Mouse (Mus musculus) brain, embryonic 14.5 days (tissue): Measurements from ENCODE around the gene Apeh. TPM values are rescaled to one million over a fixed set of nuclear protein-coding genes. Genes with fewer than 3 reads are reported as not detected.
A peak's percentile ranks its signal among the peaks of the same experiment; 100 is the strongest.

ENCODE experiments used
- DNase-seq: peaks from one replicate; pipeline ENCODE4 v3.0.0-alpha.2; 2011; ENCODE audit warnings: low read depth
- CTCF ChIP-seq: fragments of 200-500 bp; IDR thresholded peaks from 2 replicates; pipeline ENCODE4 v1.5.1; 2012; ENCODE audit warnings: inconsistent platforms, mild to moderate bottlenecking, moderate library complexity, borderline replicate concordance; ENCODE audit not compliant: insufficient read depth, insufficient read length; ENCODE audit errors: extremely low read depth
- POLR2A ChIP-seq: fragments of 200-500 bp; IDR thresholded peaks from 2 replicates; pipeline ENCODE4 v1.6.1; 2012; ENCODE audit warnings: mild to moderate bottlenecking, inconsistent platforms, borderline replicate concordance; ENCODE audit not compliant: poor library complexity, insufficient read depth, insufficient read length, severe bottlenecking; ENCODE audit errors: extremely low read depth
- polyA plus RNA-seq: library from polyadenylated mRNA; depleted of rRNA; stranded (reverse); fragments of >200 nt; gene quantifications from 2 replicates; pipeline ENCODE4 v1.2.3, GENCODE M21; 2012; rRNA removed

Apeh gene
- polyA plus RNA-seq, 1 experiment = 65.1 TPM

- no peak for TF ChIP-seq POLR2A
- no peak for TF ChIP-seq CTCF
- DNase-seq = no peak
Observed at GRCm38 (mm10) chr9:108047601-108048565, 46.5 kb downstream of the Apeh start.

DNA sequence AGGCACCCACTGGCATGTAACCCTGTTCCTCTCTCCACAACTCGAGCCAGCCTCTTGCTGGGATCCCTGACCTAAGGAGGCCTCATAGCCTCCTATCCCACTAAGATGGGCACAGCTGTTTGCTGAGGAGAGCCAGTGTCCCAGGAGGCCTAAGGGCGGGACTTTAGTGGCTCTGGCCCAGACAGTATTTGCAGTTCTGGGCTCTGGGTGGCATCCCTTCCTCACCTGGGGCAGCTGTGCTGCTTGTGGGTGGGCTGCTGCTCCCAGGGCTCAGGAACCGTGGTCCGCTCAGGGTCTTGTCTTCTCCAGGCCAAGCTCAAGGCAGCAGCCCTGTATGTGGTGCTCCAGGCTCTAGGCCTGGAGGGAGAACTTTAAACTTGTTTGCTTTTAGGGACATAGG, 47.8 kb downstream of the Apeh start:
- no peak for TF ChIP-seq POLR2A
- no peak for TF ChIP-seq CTCF
- no peak for DNase-seq

DNA sequence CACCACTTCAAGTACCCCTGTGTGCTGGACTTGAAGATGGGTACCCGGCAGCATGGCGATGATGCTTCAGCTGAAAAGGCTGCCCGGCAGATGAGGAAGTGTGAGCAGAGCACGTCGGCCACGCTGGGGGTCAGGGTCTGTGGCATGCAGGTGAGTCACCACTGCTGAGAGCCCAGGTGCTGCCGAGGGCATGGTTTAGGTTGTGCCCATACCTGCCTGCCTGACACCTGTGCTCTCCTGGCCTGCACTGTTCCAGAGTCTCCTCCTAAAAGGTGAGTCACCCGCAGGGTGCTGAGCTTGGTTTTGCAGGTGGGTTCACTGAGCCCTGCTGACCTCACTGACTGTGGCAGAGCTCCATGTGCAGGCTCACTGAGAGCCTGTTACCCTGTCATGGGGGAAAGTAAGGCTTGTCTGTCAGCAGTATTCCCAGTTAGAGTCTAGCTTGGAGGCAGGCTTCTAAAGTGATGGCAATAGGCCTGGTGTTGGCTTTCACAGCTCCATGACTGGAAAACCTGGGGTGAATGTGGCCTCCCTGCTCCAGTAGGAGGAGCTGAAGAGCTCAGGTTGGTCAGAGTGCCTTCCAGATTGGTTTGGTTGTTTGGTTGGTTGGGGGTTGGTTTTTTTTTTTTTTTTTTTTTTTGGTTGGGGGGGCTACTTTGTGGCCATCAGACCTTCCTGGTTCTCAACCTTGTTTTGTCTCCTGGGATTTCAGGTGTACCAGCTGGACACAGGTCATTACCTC, 49.5 kb downstream of the Apeh start:
- no peak for DNase-seq
- TF ChIP-seq POLR2A (no peak), CTCF (peak; percentile 24; the same call in 1 of the 2 replicates)

Other genes with a start within 250 kb of the Apeh start
- 82.3 and 90.4 TPM in 2 replicates for gene Rbm6, start 221.4 kb downstream of the Apeh start, polyA plus RNA-seq
- 31.5 and 37.2 TPM in 2 replicates for gene Mon1a, start 206.5 kb downstream of the Apeh start, polyA plus RNA-seq
- 4.2 and 6.5 TPM in 2 replicates for gene Mst1r, start 187.7 kb downstream of the Apeh start, polyA plus RNA-seq
- gene Actl11, start 166.1 kb downstream of the Apeh start, polyA plus RNA-seq = not detected in 2 replicates
- 40.3 and 70.1 TPM in 2 replicates for gene Camkv, start 158.9 kb downstream of the Apeh start, polyA plus RNA-seq
- 6.9 and 7.8 TPM in 2 replicates for gene Traip, start 144.5 kb downstream of the Apeh start, polyA plus RNA-seq
- gene Uba7, start 119.1 kb downstream of the Apeh start, polyA plus RNA-seq = 4.3 and 5.8 TPM in 2 replicates
- 1.3 and 1.7 TPM in 2 replicates for gene Gm20661, start 111.5 kb downstream of the Apeh start, polyA plus RNA-seq
- gene Inka1, start 108.7 kb downstream of the Apeh start, polyA plus RNA-seq = 13.3 and 14.6 TPM in 2 replicates
- 6.1 and 6.7 TPM in 2 replicates for gene Cdhr4, start 102.1 kb downstream of the Apeh start, polyA plus RNA-seq
- 2.3 and 4.5 TPM in 2 replicates for gene Gm20662, start 98.3 kb downstream of the Apeh start, polyA plus RNA-seq
- gene Ip6k1, start 92.1 kb downstream of the Apeh start, polyA plus RNA-seq = 163 and 198 TPM in 2 replicates
- 15.7 and 16.8 TPM in 2 replicates for gene Gmppb, start 45.4 kb downstream of the Apeh start, polyA plus RNA-seq
- 3.6 and 4.0 TPM in 2 replicates for gene Amigo3, start 41.4 kb downstream of the Apeh start, polyA plus RNA-seq
- 0.08 and 0.10 TPM in 2 replicates for gene Mst1, start 14.2 kb downstream of the Apeh start, polyA plus RNA-seq
- gene Rnf123, start 11.3 kb downstream of the Apeh start, polyA plus RNA-seq = 93.3 and 93.5 TPM in 2 replicates
- gene Bsn, start 95.8 kb upstream of the Apeh start, polyA plus RNA-seq = 18.7 and 40.0 TPM in 2 replicates
- gene Dag1, start 169.4 kb upstream of the Apeh start, polyA plus RNA-seq = 25.9 and 58.1 TPM in 2 replicates
- gene Nicn1, start 195.8 kb upstream of the Apeh start, polyA plus RNA-seq = 113 and 115 TPM in 2 replicates
- 58.0 and 67.8 TPM in 2 replicates for gene Amt, start 202.2 kb upstream of the Apeh start, polyA plus RNA-seq
- gene Rhoa, start 211.5 kb upstream of the Apeh start, polyA plus RNA-seq = 124 and 160 TPM in 2 replicates
- gene Tcta, start 211.6 kb upstream of the Apeh start, polyA plus RNA-seq = 34.6 and 39.0 TPM in 2 replicates
- gene Gpx1, start 244.3 kb upstream of the Apeh start, polyA plus RNA-seq = 381 and 444 TPM in 2 replicates